Mouse (Mus musculus) MEL (cell line): ENCODE measurements around the gene Hmga1. TPM values are rescaled to one million over a fixed set of nuclear protein-coding genes. Genes with fewer than 3 reads are reported as not detected.

ENCODE experiments used
- DNase-seq: peaks from one replicate; pipeline ENCODE4 v3.0.0; 2011; ENCODE audit warnings: low read depth, low spot score
- H3K27ac ChIP-seq: 2 replicates; pipeline ENCODE4 v1.5.1; 2012; ENCODE audit warnings: low read depth, mild to moderate bottlenecking, control low read depth, low read length, moderate library complexity; ENCODE audit not compliant: control insufficient read depth
- H3K27me3 ChIP-seq, 2 experiments: fragments of 150-350 bp in 1 of 2; sonication (generic) in 1 of 2; 2 replicates each; pipeline ENCODE4 v1.6.1; 2012; ENCODE audit warnings: low read length in 2 of 2, mild to moderate bottlenecking in 2 of 2, improper control_type of control experiment in 1 of 2, moderate library complexity in 1 of 2; ENCODE audit not compliant: insufficient read depth in 2 of 2, control insufficient read depth in 1 of 2
- H3K36me3 ChIP-seq, 2 experiments: 2 replicates each; pipeline ENCODE4 v1.6.1; 2012 to 2014; ENCODE audit warnings: low read length in 2 of 2, improper control_type of control experiment in 1 of 2, inconsistent platforms in 1 of 2, mild to moderate bottlenecking in 1 of 2; ENCODE audit not compliant: insufficient read depth in 2 of 2, control insufficient read depth in 1 of 2
- H3K4me1 ChIP-seq, 2 experiments: fragments of 150-350 bp in 1 of 2; sonication (generic) in 1 of 2; 2 replicates each; pipeline ENCODE4 v1.6.1; 2012; ENCODE audit warnings: low read length in 2 of 2, improper control_type of control experiment in 1 of 2, mild to moderate bottlenecking in 1 of 2; ENCODE audit not compliant: insufficient read depth in 2 of 2, control insufficient read depth in 1 of 2
- H3K4me3 ChIP-seq, 2 experiments: fragments of 150-350 bp in 1 of 2; sonication (generic) in 1 of 2; 2 replicates each; pipeline ENCODE4 v1.5.1; 2012; ENCODE audit warnings: low read depth in 2 of 2, low read length in 2 of 2, mild to moderate bottlenecking in 2 of 2, moderate library complexity in 2 of 2, control low read depth in 1 of 2, improper control_type of control experiment in 1 of 2; ENCODE audit not compliant: control insufficient read depth in 1 of 2, insufficient read depth in 1 of 2
- H3K79me2 ChIP-seq: 2 replicates; pipeline ENCODE4 v1.6.1; 2012; ENCODE audit warnings: mild to moderate bottlenecking, low read length, moderate library complexity; ENCODE audit not compliant: control insufficient read depth, poor library complexity, insufficient read depth
- H3K9ac ChIP-seq: 2 replicates; pipeline ENCODE4 v1.6.1; 2012; ENCODE audit warnings: low read depth, mild to moderate bottlenecking, control low read depth, low read length, moderate library complexity; ENCODE audit not compliant: control insufficient read depth, poor library complexity, severe bottlenecking
- H3K9me3 ChIP-seq: fragments of 150-350 bp; sonication (generic); replicated peaks from 2 replicates; pipeline ENCODE4 v1.6.1; 2012; ENCODE audit warnings: mild to moderate bottlenecking, low read length, improper control_type of control experiment, moderate library complexity; ENCODE audit not compliant: insufficient read depth
- BHLHE40 ChIP-seq: IDR thresholded peaks from 2 replicates; pipeline ENCODE4 v1.6.1; 2012; ENCODE audit warnings: low read depth, mild to moderate bottlenecking, inconsistent platforms, low read length, improper control_type of control experiment, borderline replicate concordance
- CHD1 ChIP-seq: IDR thresholded peaks from 2 replicates; pipeline ENCODE4 v1.6.1; 2012; ENCODE audit warnings: low read depth, mild to moderate bottlenecking, inconsistent platforms, low read length, improper control_type of control experiment
- CHD2 ChIP-seq: IDR thresholded peaks from 2 replicates; pipeline ENCODE4 v1.6.1; 2011; ENCODE audit warnings: low read length, improper control_type of control experiment
- CTCF ChIP-seq, 3 experiments: IDR thresholded peaks in 2 of 3; conservative IDR thresholded peaks in 1 of 3; 2 replicates each; pipeline ENCODE4 v1.5.1; 2011 to 2012; ENCODE audit warnings: low read length in 3 of 3, low read depth in 2 of 3, mild to moderate bottlenecking in 2 of 3, improper control_type of control experiment in 1 of 3, inconsistent platforms in 1 of 3, mixed read lengths in 1 of 3, moderate library complexity in 1 of 3; ENCODE audit not compliant: control insufficient read depth in 1 of 3, insufficient read depth in 1 of 3, poor library complexity in 1 of 3, severe bottlenecking in 1 of 3
- E2F4 ChIP-seq: IDR thresholded peaks from 2 replicates; pipeline ENCODE4 v1.6.1; 2011; ENCODE audit warnings: low read depth, low read length, improper control_type of control experiment, borderline replicate concordance
- ELF1 ChIP-seq: IDR thresholded peaks from 2 replicates; pipeline ENCODE4 v1.6.1; 2014; ENCODE audit warnings: low read depth, mild to moderate bottlenecking, inconsistent platforms, low read length, improper control_type of control experiment, moderate library complexity
- EP300 ChIP-seq, 2 experiments: IDR thresholded peaks; 2 replicates each; pipeline ENCODE4 v1.6.1; 2011; ENCODE audit warnings: improper control_type of control experiment in 2 of 2, low read length in 2 of 2, low read depth in 1 of 2, mild to moderate bottlenecking in 1 of 2
- ETS1 ChIP-seq: IDR thresholded peaks from 2 replicates; pipeline ENCODE4 v1.6.1; 2012; ENCODE audit warnings: low read depth, mild to moderate bottlenecking, inconsistent platforms, low read length, improper control_type of control experiment, moderate library complexity
- HCFC1 ChIP-seq: IDR thresholded peaks from 2 replicates; pipeline ENCODE4 v1.6.1; 2012; ENCODE audit warnings: low read depth, mild to moderate bottlenecking, inconsistent platforms, low read length, improper control_type of control experiment, moderate library complexity
- JUND ChIP-seq: IDR thresholded peaks from 2 replicates; pipeline ENCODE4 v1.6.1; 2011; ENCODE audit warnings: low read depth, mild to moderate bottlenecking, improper control_type of control experiment, low read length
- KAT2A ChIP-seq: conservative IDR thresholded peaks from 2 replicates; pipeline ENCODE4 v1.6.1; 2012; ENCODE audit warnings: low read depth, low read length, improper control_type of control experiment, inconsistent platforms
- MAFK ChIP-seq: IDR thresholded peaks from 2 replicates; pipeline ENCODE4 v1.6.1; 2011; ENCODE audit warnings: low read depth, mild to moderate bottlenecking, low read length, improper control_type of control experiment, borderline replicate concordance
- MAX ChIP-seq: IDR thresholded peaks from 2 replicates; pipeline ENCODE4 v1.6.1; 2011; ENCODE audit warnings: low read length, improper control_type of control experiment
- MAZ ChIP-seq: IDR thresholded peaks from 2 replicates; pipeline ENCODE4 v1.6.1; 2012; ENCODE audit warnings: low read depth, mild to moderate bottlenecking, inconsistent platforms, low read length, improper control_type of control experiment
- MEF2A ChIP-seq: IDR thresholded peaks from 2 replicates; pipeline ENCODE4 v1.6.1; 2014; ENCODE audit warnings: low read depth, mild to moderate bottlenecking, inconsistent platforms, low read length, improper control_type of control experiment; ENCODE audit not compliant: poor library complexity, insufficient replicate concordance, severe bottlenecking; ENCODE audit errors: extremely low read depth
- MXI1 ChIP-seq: IDR thresholded peaks from 2 replicates; pipeline ENCODE4 v1.6.1; 2011; ENCODE audit warnings: mild to moderate bottlenecking, low read depth, low read length, improper control_type of control experiment
- MYC ChIP-seq: IDR thresholded peaks from 2 replicates; pipeline ENCODE4 v1.6.1; 2011; ENCODE audit warnings: low read depth, mild to moderate bottlenecking, low read length, improper control_type of control experiment, moderate library complexity
- NELFE ChIP-seq: IDR thresholded peaks from 2 replicates; pipeline ENCODE4 v1.6.1; 2011; ENCODE audit warnings: low read depth, low read length, improper control_type of control experiment
- NRF1 ChIP-seq: IDR thresholded peaks from 2 replicates; pipeline ENCODE4 v1.6.1; 2014; ENCODE audit warnings: low read depth, mild to moderate bottlenecking, inconsistent platforms, low read length, improper control_type of control experiment, moderate library complexity; ENCODE audit not compliant: poor library complexity, insufficient read depth, severe bottlenecking
- POLR2A ChIP-seq, 2 experiments: IDR thresholded peaks; 2 replicates each; pipeline ENCODE4 v1.6.1; 2011 to 2012; ENCODE audit warnings: low read length in 2 of 2, mild to moderate bottlenecking in 2 of 2, control low read depth in 1 of 2, improper control_type of control experiment in 1 of 2, low read depth in 1 of 2, moderate library complexity in 1 of 2; ENCODE audit not compliant: control insufficient read depth in 1 of 2, insufficient read depth in 1 of 2, poor library complexity in 1 of 2
- POLR2AphosphoS2 ChIP-seq: IDR thresholded peaks from 2 replicates; pipeline ENCODE4 v1.6.1; 2011; ENCODE audit warnings: low read length, improper control_type of control experiment
- POLR2AphosphoS5 ChIP-seq: IDR thresholded peaks from 2 replicates; pipeline ENCODE4 v1.6.1; 2012; ENCODE audit warnings: low read depth, borderline replicate concordance, mild to moderate bottlenecking, inconsistent platforms, low read length, moderate library complexity, mixed read lengths
- RAD21 ChIP-seq: IDR thresholded peaks from 2 replicates; pipeline ENCODE4 v1.6.1; 2011; ENCODE audit warnings: mild to moderate bottlenecking, low read depth, low read length, improper control_type of control experiment
- SIN3A ChIP-seq: IDR thresholded peaks from 2 replicates; pipeline ENCODE4 v1.6.1; 2012; ENCODE audit warnings: low read length, improper control_type of control experiment, inconsistent platforms
- TBP ChIP-seq: IDR thresholded peaks from 2 replicates; pipeline ENCODE4 v1.8.0; 2011; ENCODE audit warnings: low read depth, low read length, improper control_type of control experiment
- USF1 ChIP-seq: IDR thresholded peaks from 2 replicates; pipeline ENCODE4 v1.6.1; 2014; ENCODE audit warnings: low read depth, mild to moderate bottlenecking, inconsistent platforms, low read length, improper control_type of control experiment, moderate library complexity
- USF2 ChIP-seq, 2 experiments: IDR thresholded peaks; 2 replicates each; pipeline ENCODE4 v1.6.1; 2011 to 2012; ENCODE audit warnings: improper control_type of control experiment in 2 of 2, low read length in 2 of 2, borderline replicate concordance in 1 of 2, inconsistent platforms in 1 of 2, low read depth in 1 of 2, mild to moderate bottlenecking in 1 of 2; ENCODE audit not compliant: insufficient read depth in 1 of 2
- ZC3H11A ChIP-seq: IDR thresholded peaks from 2 replicates; pipeline ENCODE4 v1.6.1; 2012; ENCODE audit warnings: low read depth, mild to moderate bottlenecking, inconsistent platforms, low read length, improper control_type of control experiment
- ZKSCAN1 ChIP-seq: IDR thresholded peaks from 2 replicates; pipeline ENCODE4 v1.6.1; 2012; ENCODE audit warnings: low read depth, mild to moderate bottlenecking, inconsistent platforms, low read length, improper control_type of control experiment, moderate library complexity
- ZMIZ1 ChIP-seq: IDR thresholded peaks from 2 replicates; pipeline ENCODE4 v1.6.1; 2012; ENCODE audit warnings: low read depth, mild to moderate bottlenecking, inconsistent platforms, low read length, improper control_type of control experiment, moderate library complexity
- ZNF384 ChIP-seq: IDR thresholded peaks from 2 replicates; pipeline ENCODE4 v1.6.1; 2012; ENCODE audit warnings: low read depth, mild to moderate bottlenecking, inconsistent platforms, low read length, improper control_type of control experiment
- polyA plus RNA-seq, 2 experiments: library from polyadenylated mRNA; stranded (reverse) in 1 of 2; unstranded in 1 of 2; fragments of >175 nt in 1 of 2; fragments of >200 nt in 1 of 2; gene quantifications; 2 replicates each; pipeline versions ENCODE4 v1.2.1 to v1.2.4; 2012; ENCODE audit warnings: low replicate concordance in 2 of 2, low read depth in 1 of 2; ENCODE audit not compliant: insufficient read length in 2 of 2, insufficient read depth in 1 of 2, missing spikeins in 1 of 2
- total RNA-seq: library from RNA; depleted of rRNA; stranded (reverse); fragments of 300-350 nt; gene quantifications from 2 replicates; pipeline ENCODE4 v1.2.3, GENCODE M21; 2012

Hmga1 gene
- total and polyA plus RNA-seq, 3 experiments: 96.0 to 112 TPM; not detected in 1

DNA sequence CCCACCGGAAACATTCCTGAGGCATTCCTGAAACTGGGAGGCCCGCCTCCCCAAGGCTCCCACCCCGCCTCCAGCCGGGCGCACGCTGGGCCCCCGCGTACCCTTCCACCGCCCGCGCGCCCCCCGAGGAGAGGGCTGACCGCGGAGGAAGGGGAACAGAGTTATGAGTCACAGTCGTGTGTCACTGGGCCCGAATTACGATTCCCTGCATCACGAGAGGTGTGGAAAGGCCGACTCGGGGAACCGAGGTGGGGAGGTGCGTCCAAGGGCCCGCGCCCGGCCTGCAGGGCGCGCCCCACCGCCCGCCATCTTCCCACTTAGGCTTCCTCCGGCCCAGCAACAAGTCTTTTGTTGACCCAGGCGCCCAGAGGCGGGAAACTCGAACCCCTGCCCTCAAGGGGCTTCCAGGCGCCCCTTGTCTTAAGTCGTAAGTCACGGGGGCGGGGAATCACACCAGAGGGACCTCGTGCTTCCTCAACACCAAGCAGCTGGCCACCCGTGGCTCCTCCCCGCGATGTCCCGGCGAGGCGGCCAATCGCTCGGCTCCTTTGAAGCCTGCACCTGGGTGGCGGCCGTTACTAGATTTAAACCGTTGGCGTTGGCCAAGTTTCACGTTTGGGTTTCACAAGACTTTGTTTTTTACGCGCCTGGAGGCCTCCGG is 655 bp upstream of the Hmga1 start (continued):
- TF ChIP-seq USF2 (IDR thresholded peaks at IDR 0.05; ENCODE audit: borderline replicate concordance in 1 of 2, insufficient read depth in 1 of 2, low read depth in 1 of 2, low read length in 2 of 2): no peak
- TF ChIP-seq ELF1: peak; percentile 47; the same call in 1 of the 2 replicates
- TF ChIP-seq ZKSCAN1: no peak
- no peak for TF ChIP-seq CHD2
- no peak; the same call in 1 of the 2 replicates for TF ChIP-seq NELFE

DNA sequence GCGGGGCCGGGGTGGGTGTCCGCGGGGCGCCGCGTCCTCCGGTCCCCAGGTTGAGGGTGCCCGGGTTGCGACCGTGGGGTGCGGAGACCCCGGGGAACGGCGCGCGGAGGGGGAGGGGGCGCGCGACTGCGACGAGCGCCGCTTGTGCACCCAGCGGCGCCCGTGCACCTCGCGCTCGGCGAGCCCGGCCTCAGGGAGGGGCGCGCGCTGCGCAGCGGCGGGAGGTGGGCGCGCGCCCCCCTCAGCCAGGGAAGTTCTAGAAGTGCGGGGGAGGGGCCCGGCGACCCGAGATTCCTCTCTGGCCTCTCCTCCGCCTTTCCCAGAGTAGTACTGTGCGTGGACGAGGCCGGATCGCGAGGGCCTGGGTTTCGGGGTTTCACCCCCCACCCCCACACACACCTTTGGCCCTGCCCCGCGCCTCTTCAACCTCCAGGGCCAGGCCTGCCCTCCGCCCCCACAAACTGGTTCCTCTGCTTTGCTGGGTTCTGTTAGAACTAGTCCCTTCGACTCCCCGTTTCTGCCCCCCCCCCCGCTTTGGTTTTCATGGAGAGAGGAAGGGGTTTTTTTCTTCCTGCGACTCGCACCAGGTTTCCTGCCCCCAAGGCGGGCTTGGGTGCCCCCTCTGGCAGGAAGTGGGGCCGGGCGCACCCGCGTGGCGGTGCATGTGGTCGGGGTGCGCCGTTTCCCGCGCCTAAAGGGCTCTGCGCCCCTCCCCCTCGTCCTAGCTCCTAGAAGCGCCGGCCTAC is 1.1 kb downstream of the Hmga1 start:
- H3K36me3 ChIP-seq: peaks cover 5 to 21% of the 10 kb centered on the region in 2 experiments
- peak overlapping the region; percentile 61 to 95 for H3K4me3 ChIP-seq
- peak overlapping the region; percentile 99 for H3K9ac ChIP-seq
- H3K4me1 ChIP-seq: peaks cover 2 to 30% of the 10 kb centered on the region in 2 experiments
- H3K27me3 ChIP-seq: no peaks in the 10 kb centered on the region
- peak; percentile 91 for DNase-seq
- peak overlapping the region; percentile 91 for H3K27ac ChIP-seq
- H3K9me3 ChIP-seq: no peaks in the 10 kb centered on the region
- H3K79me2 ChIP-seq: peaks cover 53% of the 10 kb centered on the region
- TF ChIP-seq CHD1: no peak
- TF ChIP-seq NELFE: no peak
- TF ChIP-seq MAZ: no peak; the same call in 1 of the 2 replicates
- no peak for TF ChIP-seq MAFK
- no peak for TF ChIP-seq NRF1
- no peak for TF ChIP-seq EP300 (IDR thresholded peaks at IDR 0.05; ENCODE audit: low read depth in 1 of 2, low read length in 2 of 2)
- no peak for TF ChIP-seq USF2 (IDR thresholded peaks at IDR 0.05; ENCODE audit: borderline replicate concordance in 1 of 2, insufficient read depth in 1 of 2, low read depth in 1 of 2, low read length in 2 of 2)
- no peak for TF ChIP-seq POLR2AphosphoS5
- TF ChIP-seq HCFC1: peak; percentile 63; the same call in 1 of the 2 replicates
- TF ChIP-seq SIN3A: peak; percentile 79
- TF ChIP-seq TBP: no peak
- peak; percentile 92 for TF ChIP-seq MXI1
- TF ChIP-seq CTCF (IDR thresholded peaks at IDR 0.05 in 2 of 3, conservative IDR thresholded peaks at IDR 0.05 in 1 of 3; ENCODE audit: control insufficient read depth in 1 of 3, insufficient read depth in 1 of 3, low read depth in 2 of 3, low read length in 3 of 3, poor library complexity in 1 of 3, severe bottlenecking in 1 of 3): peak in 1 of 3 experiments; percentile 20; a peak in 1 of 6 replicates
- TF ChIP-seq POLR2AphosphoS2: peak; percentile 47; the same call in 1 of the 2 replicates
- TF ChIP-seq ETS1: peak; percentile 43; the same call in 1 of the 2 replicates
- no peak for TF ChIP-seq ZC3H11A
- no peak for TF ChIP-seq RAD21
- TF ChIP-seq JUND: no peak
- TF ChIP-seq BHLHE40: no peak
- peak; percentile 92 for TF ChIP-seq MYC
- no peak for TF ChIP-seq MEF2A
- TF ChIP-seq ZMIZ1: no peak
- TF ChIP-seq USF1: no peak
- TF ChIP-seq MAX: peak; percentile 95
- TF ChIP-seq ZNF384: no peak
- TF ChIP-seq KAT2A: no peak
- no peak for TF ChIP-seq ELF1
- peak; percentile 55; the same call in 1 of the 2 replicates for TF ChIP-seq E2F4
- TF ChIP-seq POLR2A (IDR thresholded peaks at IDR 0.05; ENCODE audit: control insufficient read depth in 1 of 2, insufficient read depth in 1 of 2, low read depth in 1 of 2, low read length in 2 of 2, poor library complexity in 1 of 2): peak in 1 of 2 experiments; percentile 46; a peak in 1 of 4 replicates
